Mouse (Mus musculus) retina, postnatal 7 days (tissue): ENCODE results near the gene H2al1o.
"Not testable (repeated sequence)": the region's sequence is repeated elsewhere in the genome, so short reads cannot be mapped to it uniquely, and the experiment has no call there.

Experiments used
- DNase-seq: peaks from one replicate; pipeline ENCODE4 v3.0.0-alpha.2; 2012; ENCODE audit warnings: low read depth, low spot score

The H2al1o gene

DNA sequence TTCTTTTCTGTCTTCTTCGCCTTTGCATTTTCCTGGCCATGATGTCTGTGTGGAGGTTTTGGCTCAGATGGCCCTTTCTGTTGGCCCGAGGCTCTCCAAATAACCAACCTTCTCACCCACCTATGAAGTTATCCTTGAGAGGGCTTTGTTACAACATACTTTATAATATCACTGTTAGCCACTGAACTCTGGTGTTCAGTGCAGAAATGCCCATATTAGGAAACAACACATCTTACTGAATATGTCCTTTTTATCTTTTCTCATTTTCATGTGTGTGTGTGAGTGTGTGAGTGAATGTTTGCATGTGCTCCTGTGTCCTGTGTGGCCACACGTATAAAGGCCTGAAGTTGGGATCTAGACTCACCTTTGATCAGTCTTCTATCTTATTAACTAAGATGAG lies at the start of gene H2al1o:
Gene H2al1o, minus strand, starts transcription at position 101 of the 400 bp plus-strand sequence.
- not testable (repeated sequence) for DNase-seq

DNA sequence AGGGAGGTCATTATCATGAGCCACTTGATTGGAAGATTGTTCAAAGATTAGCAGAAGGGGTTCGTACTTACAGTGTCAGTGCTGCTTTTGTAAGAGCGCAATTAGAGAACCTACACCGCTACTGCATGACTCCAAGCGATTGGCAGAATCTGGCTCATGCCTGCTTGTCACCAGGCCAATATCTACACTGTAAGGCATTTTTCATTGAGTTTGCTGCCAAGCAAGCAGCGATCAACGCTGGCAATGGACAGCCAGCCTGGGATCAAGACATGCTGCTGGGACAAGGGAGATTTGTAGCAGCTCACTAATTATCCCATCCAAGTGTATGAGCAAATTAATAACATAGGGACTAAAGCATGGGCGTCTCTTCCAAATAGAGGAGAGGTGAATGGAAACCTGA lies 25.8 kb upstream of the H2al1o start:
- DNase-seq: not testable (repeated sequence)

DNA sequence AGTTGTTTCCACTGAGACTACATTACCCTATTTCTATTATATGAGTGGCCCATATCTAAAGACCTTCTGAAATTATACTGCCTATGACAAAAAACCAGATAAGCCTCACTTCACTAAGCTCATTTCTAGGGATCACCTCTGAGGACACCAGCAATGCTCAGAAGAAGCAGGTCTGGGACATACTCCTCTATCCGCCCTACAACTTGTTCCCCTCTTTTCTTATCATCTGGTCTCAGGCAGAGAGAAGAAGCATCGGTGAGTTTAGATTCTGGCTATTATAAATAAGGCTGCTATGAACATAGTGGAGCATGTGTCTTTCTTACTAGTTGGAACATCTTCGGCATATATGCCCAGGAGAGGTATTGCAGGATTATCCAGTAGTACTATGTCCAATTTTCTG lies 35.3 kb downstream of the H2al1o start:
- no peak for DNase-seq
